Mouse (Mus musculus): ENCODE results near the gene Csgalnact2. TPM values are rescaled to one million over a fixed set of nuclear protein-coding genes. Genes with fewer than 3 reads are reported as not detected.
A peak's percentile ranks its signal among the peaks of the same experiment; 100 is the strongest.

Gene Csgalnact2
- polyA plus RNA-seq, 1 experiment from 2014 or later = 11.1 TPM

DNA sequence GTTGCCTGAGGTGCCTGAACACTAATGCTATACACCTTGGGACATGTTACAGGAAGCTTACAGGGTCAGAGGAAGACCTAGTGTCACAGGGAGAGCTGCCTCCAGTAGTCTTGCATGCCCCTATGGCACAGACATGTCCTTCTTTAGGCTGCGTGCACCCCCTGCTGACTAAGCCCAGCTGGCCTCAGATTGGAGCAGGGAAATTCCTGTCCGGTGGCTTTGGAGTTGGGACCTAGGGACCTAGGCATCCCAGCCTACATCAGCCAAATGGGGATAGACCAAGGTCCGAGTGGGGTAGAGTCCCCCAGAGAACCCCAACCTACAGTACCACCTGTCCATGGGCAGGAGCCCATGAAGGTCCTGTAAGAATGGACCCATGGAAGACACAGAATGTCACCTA, 56.6 kb downstream of the Csgalnact2 start:
- ATAC-seq (replicated peaks) = no peak
- no peaks in the 10 kb centered on the region for H3K4me1 ChIP-seq
- 75% methylated on average over 3 of the region's 3 CpGs for WGBS
- no peak overlapping the region for H3K4me3 ChIP-seq
- no peak overlapping the region for H3K9ac ChIP-seq (replicated peaks)
- H3K36me3 ChIP-seq = no peaks in the 10 kb centered on the region
- H3K27ac ChIP-seq (replicated peaks) = no peak overlapping the region
- no peaks in the 10 kb centered on the region for H3K9me3 ChIP-seq
- H3K4me2 ChIP-seq (replicated peaks) = no peak overlapping the region
- H3K27me3 ChIP-seq = no peaks in the 10 kb centered on the region

DNA sequence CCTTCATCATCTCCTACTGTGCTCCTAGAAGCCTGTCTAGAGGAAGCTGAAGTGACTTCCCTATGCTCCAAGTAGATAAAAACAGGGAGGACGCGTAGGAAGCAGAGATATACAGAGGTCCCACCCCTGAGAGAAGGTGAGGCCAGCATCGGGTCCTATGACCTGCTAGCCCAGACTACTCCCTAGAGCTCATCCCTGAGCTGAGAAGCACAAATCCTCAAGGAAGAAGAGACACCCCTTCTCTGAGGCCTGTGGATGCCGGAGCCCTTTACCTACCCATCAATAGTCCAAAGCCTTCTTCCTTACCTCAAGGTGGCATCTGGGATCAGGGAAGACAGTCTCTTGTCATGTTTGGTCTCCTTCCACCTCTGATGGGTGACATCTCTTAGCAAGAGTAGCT, 58.2 kb downstream of the Csgalnact2 start:
- ATAC-seq (replicated peaks) = no peak
- Histone ChIP-seq H3K27me3 (no peaks in the 10 kb centered on the region), H3K4me2 (replicated peaks) (no peak overlapping the region), H3K36me3 (no peaks in the 10 kb centered on the region), H3K9ac (replicated peaks) (no peak overlapping the region), H3K4me1 (peaks cover 11% of the 10 kb centered on the region), H3K4me3 (no peak overlapping the region), H3K27ac (replicated peaks) (no peak overlapping the region), H3K9me3 (no peaks in the 10 kb centered on the region)
- WGBS = 88% methylated on average over 4 of the region's 4 CpGs

DNA sequence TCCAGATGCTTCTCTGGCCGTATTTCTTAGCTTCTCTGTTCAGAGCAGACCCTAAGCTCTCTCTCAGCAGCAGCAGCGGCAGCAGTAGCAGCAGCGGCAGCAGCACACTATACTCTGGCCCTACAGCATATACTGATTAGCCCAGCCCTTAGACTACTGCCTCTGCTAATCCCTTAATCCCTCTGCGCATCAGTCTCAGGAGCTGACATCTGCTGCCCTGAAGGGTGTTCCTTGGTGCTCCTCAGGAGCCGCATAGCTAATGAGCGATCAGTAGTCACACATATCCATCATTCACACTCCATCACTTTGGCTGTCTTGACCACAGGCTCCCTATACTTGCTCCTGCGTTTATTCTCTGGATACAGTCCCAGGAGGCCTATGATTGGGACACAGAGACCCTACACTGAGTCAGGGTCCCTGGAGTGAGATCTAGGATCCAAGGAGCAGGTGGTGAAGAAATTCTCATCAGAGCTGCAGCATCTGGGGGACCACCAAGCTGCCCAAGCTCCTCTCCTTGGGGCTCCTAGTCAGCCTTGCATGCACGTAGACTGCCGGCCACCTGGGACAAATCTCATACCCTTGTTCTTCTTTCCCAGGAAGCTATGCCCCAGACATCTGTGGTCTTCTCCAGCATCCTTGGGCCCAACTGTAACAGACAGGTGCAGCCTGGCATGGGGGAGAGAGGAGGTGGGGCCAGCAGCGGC, 59.0 kb downstream of the Csgalnact2 start:
- no peak for ATAC-seq (replicated peaks)
- Histone ChIP-seq H3K36me3 (no peaks in the 10 kb centered on the region), H3K27ac (replicated peaks) (no peak overlapping the region), H3K27me3 (no peaks in the 10 kb centered on the region), H3K4me2 (replicated peaks) (no peak overlapping the region), H3K9me3 (no peaks in the 10 kb centered on the region), H3K4me3 (no peak overlapping the region), H3K9ac (replicated peaks) (no peak overlapping the region), H3K4me1 (peaks cover 11% of the 10 kb centered on the region)
- WGBS = 57% methylated on average over 10 of the region's 10 CpGs

DNA sequence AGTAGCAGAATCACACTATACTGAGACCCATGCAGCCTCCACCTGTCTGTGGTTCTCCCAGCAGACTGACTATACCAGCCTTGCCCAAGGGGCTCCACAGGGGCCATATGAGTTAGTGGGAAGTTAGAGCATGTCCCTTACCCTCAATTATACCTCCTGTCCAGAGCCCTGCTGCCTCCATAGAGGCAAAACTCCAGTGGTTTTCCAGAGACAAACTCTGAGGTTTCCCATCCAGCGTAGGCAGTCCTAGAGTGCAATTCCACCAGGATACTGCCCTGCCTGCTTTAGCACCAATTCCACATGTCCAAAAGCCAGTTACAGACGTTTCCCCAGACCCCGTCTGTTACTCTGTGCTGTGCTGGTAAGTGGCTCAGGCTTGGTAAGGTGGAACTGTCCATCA, 59.6 kb downstream of the Csgalnact2 start:
- Histone ChIP-seq H3K4me3 (no peak overlapping the region), H3K9me3 (no peaks in the 10 kb centered on the region), H3K9ac (replicated peaks) (no peak overlapping the region), H3K27me3 (no peaks in the 10 kb centered on the region), H3K4me2 (replicated peaks) (no peak overlapping the region), H3K4me1 (peaks cover 14% of the 10 kb centered on the region), H3K36me3 (no peaks in the 10 kb centered on the region), H3K27ac (replicated peaks) (no peak overlapping the region)
- no peak for ATAC-seq (replicated peaks)
- WGBS = 73% methylated on average over 3 of the region's 3 CpGs

DNA sequence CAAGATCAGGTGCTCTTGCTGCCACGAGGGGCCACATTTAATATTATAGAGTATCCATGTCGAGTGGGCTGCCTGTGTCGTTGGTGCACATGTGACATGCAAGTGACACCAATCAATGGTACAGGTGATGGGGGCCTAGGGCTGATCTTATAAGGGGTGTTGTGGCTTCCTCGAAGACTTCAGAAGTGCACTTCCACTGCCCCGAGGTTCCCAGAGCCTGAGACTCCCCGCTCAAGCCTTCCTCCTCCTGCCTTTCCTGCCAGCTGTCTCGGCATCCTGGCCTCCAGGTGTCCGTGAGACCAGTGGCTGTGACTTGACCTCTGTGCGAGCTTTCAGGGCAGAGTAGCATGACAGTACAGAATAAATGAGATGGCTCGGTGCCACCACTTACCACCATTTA, 60.2 kb downstream of the Csgalnact2 start:
- Histone ChIP-seq H3K9me3 (no peaks in the 10 kb centered on the region), H3K27me3 (no peaks in the 10 kb centered on the region), H3K4me2 (replicated peaks) (no peak overlapping the region), H3K9ac (replicated peaks) (no peak overlapping the region), H3K27ac (replicated peaks) (no peak overlapping the region), H3K4me3 (no peak overlapping the region), H3K4me1 (peaks cover 20% of the 10 kb centered on the region), H3K36me3 (no peaks in the 10 kb centered on the region)
- no peak for ATAC-seq (replicated peaks)
- 73% methylated on average over 10 of the region's 10 CpGs for WGBS

DNA sequence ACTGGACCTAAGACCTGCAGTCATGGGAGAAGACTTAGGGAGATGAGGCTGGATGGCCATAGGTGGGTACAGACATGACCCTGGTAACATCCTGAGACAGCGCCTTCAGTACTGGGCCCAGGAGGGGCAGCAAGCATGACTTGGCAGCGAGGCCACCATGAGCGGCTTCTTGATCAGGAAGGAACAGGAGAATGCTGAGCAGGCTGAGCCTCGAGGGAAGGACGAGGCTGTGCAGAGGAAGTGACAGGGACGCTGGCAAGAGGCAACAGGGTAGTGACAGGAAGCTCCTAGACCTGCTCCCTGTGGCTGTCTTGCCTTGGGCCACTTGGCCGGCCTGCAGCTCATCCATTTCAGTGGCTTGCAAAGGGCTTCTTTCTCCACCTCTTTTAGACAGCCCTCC, 61.5 kb downstream of the Csgalnact2 start:
- H3K4me3 ChIP-seq = no peak overlapping the region
- H3K4me1 ChIP-seq = peaks cover 20% of the 10 kb centered on the region
- no peaks in the 10 kb centered on the region for H3K36me3 ChIP-seq
- 93% methylated on average over 7 of the region's 7 CpGs for WGBS
- H3K9me3 ChIP-seq = no peaks in the 10 kb centered on the region
- H3K9ac ChIP-seq (replicated peaks) = no peak overlapping the region
- no peaks in the 10 kb centered on the region for H3K27me3 ChIP-seq
- no peak overlapping the region for H3K27ac ChIP-seq (replicated peaks)
- H3K4me2 ChIP-seq (replicated peaks) = no peak overlapping the region
- no peak for ATAC-seq (replicated peaks)

DNA sequence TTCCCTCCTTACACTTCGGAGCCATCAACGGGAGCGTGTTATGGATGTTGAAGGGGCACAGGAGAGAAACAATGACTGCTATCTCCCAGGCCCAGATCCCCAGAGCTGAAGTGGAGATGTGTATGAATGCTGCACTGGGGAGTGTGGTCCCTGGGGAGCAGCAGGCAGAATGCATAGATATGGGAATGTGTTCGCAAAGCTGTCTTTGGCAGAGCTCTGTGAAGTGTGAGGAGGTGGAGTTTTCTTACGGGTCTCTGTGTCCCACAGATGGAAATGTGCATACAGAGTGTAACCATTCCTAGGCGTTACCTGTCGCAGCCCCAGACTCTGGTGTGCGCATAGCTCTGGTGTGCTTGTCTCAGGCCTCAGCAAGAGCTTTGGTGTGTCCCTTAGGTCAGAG, 62.2 kb downstream of the Csgalnact2 start:
- Histone ChIP-seq H3K27ac (replicated peaks) (no peak overlapping the region; the same call in 1 of the 2 replicates), H3K9me3 (no peaks in the 10 kb centered on the region), H3K9ac (replicated peaks) (no peak overlapping the region), H3K4me2 (replicated peaks) (no peak overlapping the region), H3K4me1 (peaks cover 20% of the 10 kb centered on the region), H3K4me3 (no peak overlapping the region), H3K36me3 (no peaks in the 10 kb centered on the region), H3K27me3 (no peaks in the 10 kb centered on the region)
- no peak for ATAC-seq (replicated peaks)
- WGBS = 79% methylated on average over 8 of the region's 8 CpGs

DNA sequence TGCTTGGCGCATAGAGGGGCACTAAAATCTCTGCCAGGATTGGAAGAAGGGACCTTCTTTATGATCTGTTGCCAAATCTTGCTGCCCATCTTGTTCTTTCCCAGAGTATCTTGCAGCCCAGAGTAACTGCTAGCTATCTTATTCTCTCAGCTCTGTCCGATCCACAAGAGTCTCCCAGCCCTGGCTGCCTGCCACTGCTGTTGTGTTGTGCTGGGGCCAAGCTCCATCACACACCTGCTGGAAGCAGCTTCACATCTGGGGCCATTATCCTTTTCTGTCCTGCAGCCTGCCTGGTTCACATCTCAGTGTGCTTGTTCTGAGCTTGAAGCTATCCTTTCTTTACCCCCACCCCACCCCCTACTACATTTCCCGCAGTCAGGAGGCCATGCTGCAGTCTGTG, 62.7 kb downstream of the Csgalnact2 start:
- H3K36me3 ChIP-seq = no peaks in the 10 kb centered on the region
- no peaks in the 10 kb centered on the region for H3K27me3 ChIP-seq
- no peak overlapping the region for H3K4me2 ChIP-seq (replicated peaks)
- ATAC-seq (replicated peaks) = no peak
- peaks cover 20% of the 10 kb centered on the region for H3K4me1 ChIP-seq
- WGBS = 63% methylated on average over 3 of the region's 3 CpGs
- no peak overlapping the region for H3K9ac ChIP-seq (replicated peaks)
- H3K27ac ChIP-seq (replicated peaks) = no peak overlapping the region; the same call in 1 of the 2 replicates
- no peak overlapping the region for H3K4me3 ChIP-seq
- H3K9me3 ChIP-seq = no peaks in the 10 kb centered on the region

DNA sequence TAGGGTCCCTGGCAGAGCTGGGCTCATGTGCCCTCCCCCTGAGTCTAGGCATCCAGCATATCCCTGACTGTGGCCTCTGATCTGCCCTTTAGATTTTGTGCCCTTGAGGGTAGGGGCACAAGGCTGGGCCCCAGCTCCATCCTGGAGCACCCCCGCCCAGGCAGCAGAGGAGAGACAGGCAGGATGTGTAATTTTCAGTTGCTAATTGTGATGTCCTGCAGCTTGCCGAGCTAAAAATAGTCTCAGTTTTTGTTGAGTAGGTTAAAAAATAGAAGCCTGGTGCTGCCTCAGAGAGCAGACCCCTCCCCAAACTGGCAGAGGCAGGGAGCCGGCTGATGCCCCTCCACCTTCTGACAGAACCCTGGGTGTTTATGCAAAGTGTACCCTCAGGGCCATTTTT, 64.8 kb downstream of the Csgalnact2 start:
- Histone ChIP-seq H3K36me3 (no peaks in the 10 kb centered on the region), H3K27ac (replicated peaks) (peak overlapping the region; percentile 68), H3K4me3 (no peak overlapping the region), H3K4me1 (peaks cover 31% of the 10 kb centered on the region), H3K4me2 (replicated peaks) (no peak overlapping the region), H3K9me3 (no peaks in the 10 kb centered on the region), H3K9ac (replicated peaks) (no peak overlapping the region), H3K27me3 (no peaks in the 10 kb centered on the region)
- ATAC-seq (replicated peaks) = peak; percentile 20; the same call in 1 of the 2 replicates
- 37% methylated on average over 3 of the region's 3 CpGs for WGBS

DNA sequence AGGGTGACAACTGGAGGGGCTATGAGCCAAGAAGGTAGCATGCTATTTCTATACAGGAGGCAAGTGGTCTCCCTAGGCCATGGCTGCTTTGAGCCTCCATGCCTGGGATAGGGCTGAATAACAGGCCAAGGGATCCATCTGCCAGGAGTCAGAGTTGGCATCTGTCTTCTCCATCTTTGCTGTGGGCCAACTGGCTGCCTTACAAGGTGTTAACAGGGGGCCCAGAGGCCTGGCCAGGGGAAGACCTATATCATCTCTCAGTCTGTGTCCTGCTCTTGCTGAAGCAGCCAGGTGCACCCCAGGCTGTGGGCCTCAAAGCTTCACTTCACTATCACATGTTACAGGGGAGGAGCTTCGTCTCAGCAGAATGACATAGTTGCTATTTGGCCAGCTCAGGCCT, 66.8 kb downstream of the Csgalnact2 start:
- 91% methylated on average over 1 of the region's 1 CpGs for WGBS
- no peaks in the 10 kb centered on the region for H3K36me3 ChIP-seq
- H3K4me2 ChIP-seq (replicated peaks) = no peak overlapping the region
- H3K9ac ChIP-seq (replicated peaks) = no peak overlapping the region
- no peak overlapping the region for H3K4me3 ChIP-seq
- no peak overlapping the region for H3K27ac ChIP-seq (replicated peaks)
- no peaks in the 10 kb centered on the region for H3K9me3 ChIP-seq
- no peaks in the 10 kb centered on the region for H3K27me3 ChIP-seq
- ATAC-seq (replicated peaks) = 0 out of 2 replicates have a peak, but pooled peaks have one; percentile 12
- peaks cover 31% of the 10 kb centered on the region for H3K4me1 ChIP-seq

DNA sequence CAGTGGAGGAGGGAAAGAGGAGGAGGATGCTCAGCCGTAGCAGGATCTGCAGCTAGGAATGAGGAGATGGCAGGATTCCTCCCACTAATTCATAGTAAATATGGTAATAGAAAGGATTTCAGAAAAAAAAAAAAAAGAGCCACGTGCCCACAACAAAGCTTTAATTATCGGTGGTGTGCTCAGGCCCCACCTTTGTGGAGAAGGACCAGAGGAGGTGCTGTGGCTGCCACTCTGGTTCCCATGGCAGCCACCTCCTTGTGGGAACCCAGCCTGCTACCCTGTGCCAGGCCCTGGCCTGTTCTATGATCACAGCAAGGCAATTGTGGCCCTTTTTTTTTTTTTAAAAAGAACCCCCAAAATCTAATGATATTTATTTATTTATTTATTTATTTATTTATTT, 67.5 kb downstream of the Csgalnact2 start:
- 50% methylated on average over 3 of the region's 3 CpGs for WGBS
- H3K4me3 ChIP-seq = no peak overlapping the region

DNA sequence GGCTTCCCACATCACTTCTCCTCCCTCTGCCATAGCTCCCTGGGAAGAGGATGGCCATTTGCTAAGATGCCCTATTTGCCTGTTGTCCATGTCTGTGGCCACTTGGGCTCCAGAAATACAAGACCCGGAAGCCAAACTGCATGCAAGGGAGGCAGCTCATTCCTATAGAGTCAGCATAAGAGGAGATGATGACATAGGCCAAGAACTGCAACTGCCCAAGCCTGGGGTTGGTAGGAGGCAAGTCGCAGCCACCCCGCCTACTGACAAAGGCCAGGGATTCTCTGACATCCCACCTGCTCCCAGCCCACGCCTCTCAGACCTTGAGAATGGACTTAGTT, 68.0 kb downstream of the Csgalnact2 start:
- Histone ChIP-seq H3K27me3 (no peaks in the 10 kb centered on the region), H3K4me3 (no peak overlapping the region), H3K4me2 (replicated peaks) (no peak overlapping the region), H3K9me3 (no peaks in the 10 kb centered on the region), H3K9ac (replicated peaks) (no peak overlapping the region), H3K27ac (replicated peaks) (0 out of 2 replicates have a peak overlapping the region, but pooled peaks have one; percentile 4), H3K36me3 (no peaks in the 10 kb centered on the region), H3K4me1 (peaks cover 30% of the 10 kb centered on the region)
- no peak for ATAC-seq (replicated peaks)
- 87% methylated on average over 4 of the region's 4 CpGs for WGBS

More for the DNA sequence above, 67.5 kb downstream of the Csgalnact2 start:
- Histone ChIP-seq H3K9ac (replicated peaks) (no peak overlapping the region), H3K9me3 (no peaks in the 10 kb centered on the region), H3K36me3 (no peaks in the 10 kb centered on the region), H3K27me3 (no peaks in the 10 kb centered on the region), H3K4me2 (replicated peaks) (no peak overlapping the region), H3K27ac (replicated peaks) (no peak overlapping the region), H3K4me1 (peaks cover 30% of the 10 kb centered on the region)
- ATAC-seq (replicated peaks) = no peak

Measured in forebrain, embryonic 15.5 days (tissue).